Mouse (Mus musculus) C2C12 (cell line): ENCODE results near the gene Tpo. TPM values are rescaled to one million over a fixed set of nuclear protein-coding genes. Genes with fewer than 3 reads are reported as not detected.

ENCODE experiments used
- H3K27me3 ChIP-seq: one replicate; pipeline ENCODE4 v1.6.1; 2011; ENCODE audit not compliant: control insufficient read depth, insufficient read depth, insufficient read length
- H3K36me3 ChIP-seq: one replicate; pipeline ENCODE4 v1.6.1; 2011; ENCODE audit not compliant: control insufficient read depth, insufficient read depth
- H3K4me3 ChIP-seq: one replicate; pipeline ENCODE4 v1.5.1; 2011; ENCODE audit warnings: mild to moderate bottlenecking, control low read depth; ENCODE audit not compliant: poor library complexity, insufficient read depth, severe bottlenecking
- H3K79me2 ChIP-seq: one replicate; pipeline ENCODE4 v1.6.1; 2011; ENCODE audit not compliant: control insufficient read depth, insufficient read depth
- H3K79me3 ChIP-seq: one replicate; pipeline ENCODE4 v1.6.1; 2011; ENCODE audit warnings: low read depth, control low read depth
- H3ac ChIP-seq: one replicate; pipeline ENCODE3; 2011; ENCODE audit warnings: low read depth; ENCODE audit not compliant: control insufficient read depth, insufficient read length
- CEBPB ChIP-seq: IDR thresholded peaks from one replicate; pipeline ENCODE4 v1.6.1; 2011; ENCODE audit warnings: low read depth, mild to moderate bottlenecking, control low read depth, moderate library complexity
- CTCF ChIP-seq: IDR thresholded peaks from one replicate; pipeline ENCODE4 v1.5.1; 2011; ENCODE audit not compliant: control insufficient read depth, insufficient read depth, insufficient read length
- FOSL1 ChIP-seq: IDR thresholded peaks from one replicate; pipeline ENCODE4 v1.8.0; 2011; ENCODE audit warnings: mild to moderate bottlenecking, low read length; ENCODE audit not compliant: poor library complexity, insufficient read depth, severe bottlenecking
- MAX ChIP-seq: IDR thresholded peaks from one replicate; pipeline ENCODE4 v1.6.1; 2011; ENCODE audit warnings: mild to moderate bottlenecking, control low read depth
- MYOD1 ChIP-seq: IDR thresholded peaks from one replicate; pipeline ENCODE4 v1.6.1; 2011; ENCODE audit warnings: low read depth; ENCODE audit not compliant: control insufficient read depth, insufficient read length
- MYOG ChIP-seq: IDR thresholded peaks from one replicate; pipeline ENCODE4 v1.6.1; 2011; ENCODE audit not compliant: control insufficient read depth, insufficient read length; ENCODE audit errors: extremely low read depth
- USF1 ChIP-seq: IDR thresholded peaks from one replicate; pipeline ENCODE4 v1.6.1; 2011; ENCODE audit warnings: low read depth, mild to moderate bottlenecking, control low read depth, moderate library complexity
- polyA plus RNA-seq: library from polyadenylated mRNA; unstranded; fragments of >200 nt; fragmentation: generic; extraction: Trizol; gene quantifications from one replicate; pipeline ENCODE4 v1.2.1, GENCODE M21; 2012; ENCODE audit warnings: missing spikeins

Gene Tpo
- polyA plus RNA-seq, 1 experiment = not detected

GRCm38 (mm10) chr12:30164538-30164937 is 32.1 kb upstream of the Tpo start:
- H3K27me3 ChIP-seq = no peaks in the 10 kb centered on the region
- H3K79me2 ChIP-seq = no peaks in the 10 kb centered on the region
- H3K36me3 ChIP-seq = no peaks in the 10 kb centered on the region
- TF ChIP-seq CTCF = no peak
- no peak for TF ChIP-seq MYOG
- no peak for TF ChIP-seq MAX
- TF ChIP-seq CEBPB = no peak
- TF ChIP-seq MYOD1 = no peak
- TF ChIP-seq FOSL1 = no peak
- TF ChIP-seq USF1 = no peak
- no peak overlapping the region for H3K4me3 ChIP-seq
- no peaks in the 10 kb centered on the region for H3K79me3 ChIP-seq
- H3ac ChIP-seq = no peak overlapping the region

GRCm38 (mm10) chr12:30164005-30164404 is 31.6 kb upstream of the Tpo start:
- no peaks in the 10 kb centered on the region for H3K79me2 ChIP-seq
- no peak overlapping the region for H3ac ChIP-seq
- H3K27me3 ChIP-seq = no peaks in the 10 kb centered on the region
- H3K79me3 ChIP-seq = no peaks in the 10 kb centered on the region
- no peaks in the 10 kb centered on the region for H3K36me3 ChIP-seq
- H3K4me3 ChIP-seq = no peak overlapping the region
- TF ChIP-seq CEBPB = no peak
- no peak for TF ChIP-seq CTCF
- TF ChIP-seq FOSL1 = no peak
- TF ChIP-seq MYOD1 = no peak
- TF ChIP-seq MAX = no peak
- TF ChIP-seq MYOG = no peak
- no peak for TF ChIP-seq USF1

GRCm38 (mm10) chr12:30161731-30162406 is 29.4 kb upstream of the Tpo start:
- H3K4me3 ChIP-seq = no peak overlapping the region
- no peak for TF ChIP-seq MAX
- no peak for TF ChIP-seq MYOD1
- TF ChIP-seq CTCF = no peak
- no peak for TF ChIP-seq FOSL1
- no peak for TF ChIP-seq USF1
- no peak for TF ChIP-seq MYOG
- no peaks in the 10 kb centered on the region for H3K27me3 ChIP-seq
- H3ac ChIP-seq = no peak overlapping the region
- no peaks in the 10 kb centered on the region for H3K79me3 ChIP-seq
- H3K79me2 ChIP-seq = no peaks in the 10 kb centered on the region
- no peaks in the 10 kb centered on the region for H3K36me3 ChIP-seq

- Histone ChIP-seq H3K79me3 (no peaks in the 10 kb centered on the region), H3K79me2 (no peaks in the 10 kb centered on the region), H3K36me3 (no peaks in the 10 kb centered on the region), H3ac (no peak overlapping the region), H3K27me3 (no peaks in the 10 kb centered on the region), H3K4me3 (no peak overlapping the region)
- TF ChIP-seq MAX = no peak
Observed at GRCm38 (mm10) chr12:30160475-30160874, 28.1 kb upstream of the Tpo start.

- Histone ChIP-seq H3K27me3 (no peaks in the 10 kb centered on the region), H3K79me3 (no peaks in the 10 kb centered on the region), H3ac (no peak overlapping the region), H3K79me2 (no peaks in the 10 kb centered on the region), H3K4me3 (no peak overlapping the region), H3K36me3 (no peaks in the 10 kb centered on the region)
- no peak for TF ChIP-seq FOSL1
- TF ChIP-seq CTCF = no peak
- TF ChIP-seq MAX = no peak
- TF ChIP-seq USF1 = no peak
- TF ChIP-seq MYOG = no peak
- TF ChIP-seq MYOD1 = no peak
- TF ChIP-seq CEBPB = no peak
Observed at GRCm38 (mm10) chr12:30159788-30160187, 27.4 kb upstream of the Tpo start.

- Histone ChIP-seq H3K4me3 (no peak overlapping the region), H3K79me3 (no peaks in the 10 kb centered on the region), H3K79me2 (no peaks in the 10 kb centered on the region), H3K27me3 (no peaks in the 10 kb centered on the region), H3K36me3 (no peaks in the 10 kb centered on the region), H3ac (no peak overlapping the region)
- TF ChIP-seq CTCF (no peak), MYOG (no peak), FOSL1 (no peak), CEBPB (no peak), MAX (no peak), MYOD1 (no peak), USF1 (no peak)
Observed at GRCm38 (mm10) chr12:30154079-30154673, 21.8 kb upstream of the Tpo start.
